Mouse (Mus musculus) lung, postnatal 14 days (tissue): ENCODE results near the gene Krtap9-3.

Source experiments
- DNase-seq: peaks from one replicate; pipeline ENCODE4 v3.0.0; 2021

The Krtap9-3 gene

DNA sequence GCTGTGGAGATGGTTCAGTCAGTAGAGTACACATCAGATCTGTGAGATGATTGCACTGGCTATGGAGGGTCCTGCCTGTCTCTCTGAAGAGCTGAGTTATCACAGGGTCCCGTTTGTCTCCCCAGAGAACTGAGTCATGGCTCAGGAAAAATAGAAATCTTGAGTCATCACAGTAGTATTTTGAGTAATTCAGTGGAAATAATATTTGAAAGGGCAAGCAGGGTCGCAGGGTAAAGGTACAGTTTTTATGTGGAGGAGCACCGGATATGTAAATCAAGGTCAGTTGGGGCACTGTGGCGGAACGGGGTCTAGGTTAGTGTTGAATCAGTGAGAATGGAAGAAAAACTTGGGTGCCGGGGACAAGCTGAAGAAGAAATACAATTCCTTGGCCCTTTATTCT lies 35.3 kb downstream of the Krtap9-3 start:
- no peak for DNase-seq

GRCm38 (mm10) chr11:99559366-99559765 lies 38.5 kb downstream of the Krtap9-3 start, which contains the start of gene Gm11939:
Gene Gm11939 (minus strand): TSS chr11:99559466.
- no peak for DNase-seq

GRCm38 (mm10) chr11:99557976-99558745 lies 39.7 kb downstream of the Krtap9-3 start:
- DNase-seq: no peak

- DNase-seq: no peak
Measured at GRCm38 (mm10) chr11:99556753-99557152, 41.2 kb downstream of the Krtap9-3 start, which contains the start of gene Krtap3-2. Gene Krtap3-2 (minus strand): TSS chr11:99556853.

GRCm38 (mm10) chr11:99556195-99556594 lies 41.7 kb downstream of the Krtap9-3 start:
- no peak for DNase-seq

- DNase-seq: no peak
Measured at GRCm38 (mm10) chr11:99550765-99551164, 47.1 kb downstream of the Krtap9-3 start, which contains the start of gene Krtap3-3. Gene Krtap3-3 (minus strand): TSS chr11:99550865.

DNA sequence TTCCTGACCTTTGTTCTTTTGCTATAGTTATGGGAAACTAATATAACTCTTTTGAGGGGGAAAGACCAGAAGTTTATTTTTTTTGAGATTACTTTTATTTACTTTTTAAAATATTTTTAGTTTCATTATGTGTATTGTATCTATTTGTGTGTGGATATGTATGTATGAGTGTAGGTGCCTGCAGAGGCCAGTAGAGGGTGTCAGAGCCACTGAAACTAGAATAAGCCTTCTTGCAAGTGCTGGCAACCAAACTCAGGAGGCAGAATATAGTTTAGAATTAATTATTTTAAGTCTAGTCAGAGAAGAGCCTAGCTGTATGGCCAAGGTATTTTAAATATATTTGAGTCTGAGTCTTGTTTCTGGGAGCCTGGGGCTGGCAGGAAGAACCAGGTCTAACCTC lies 50.0 kb downstream of the Krtap9-3 start:
- no peak for DNase-seq
